19 mouse cellular contexts compared by ENCODE assay signal in genomic region chr12:103553497-103553896, GRCm38 (mm10). TPM values are rescaled to one million over a fixed set of nuclear protein-coding genes. Genes with fewer than 3 reads are reported as not detected.
DNase-seq lines count a peak whose midpoint lies in the region; ATAC-seq and TF ChIP-seq lines count a peak whose summit lies in the region.
"Had no signal": no experiment of that assay in that cellular context is flagged by ENCODE, and none has a peak within 500 bp of the region (broad histone marks: within the 10 kb centered on the region; RNA-seq: fewer than 3 reads in every experiment).

No protein-coding gene starts in this region.

- TF ChIP-seq POLR2A in ES-Bruce4 (IDR thresholded peaks at IDR 0.05; ENCODE audit: insufficient read depth, low read length): no peak

- no peak for ATAC-seq in intestine, postnatal 0 days
- no peak for ATAC-seq in intestine, embryonic 15.5 days
- no peak for ATAC-seq in liver, embryonic 14.5 days (ENCODE audit: insufficient read depth)

- no peak overlapping the region for H3K4me3 ChIP-seq in intestine, postnatal 0 days (ENCODE audit: low read depth, low read length)
- no peak overlapping the region for H3K4me3 ChIP-seq in intestine, embryonic 15.5 days (replicated peaks)
- H3K4me3 ChIP-seq in ES-Bruce4 (ENCODE audit: low read depth, low read length): no peak overlapping the region
- no peak overlapping the region for H3K4me3 ChIP-seq in liver, embryonic 14.5 days (ENCODE audit: insufficient read depth in 1 of 2, low read depth in 2 of 2, low read length in 2 of 2)
- H3K4me3 ChIP-seq: gastrocnemius, adult 2 months; heart, adult 2 months; heart, embryonic 15.5 days; liver, embryonic 13.5 days had no signal

- TF ChIP-seq EP300 in ES-Bruce4 (IDR thresholded peaks at IDR 0.05; ENCODE audit: insufficient read depth, low read depth, low read length): no peak
- TF ChIP-seq EP300 in liver, embryonic 14.5 days (IDR thresholded peaks at IDR 0.05; ENCODE audit: low read depth): no peak

- no peaks in the 10 kb centered on the region for H3K36me3 ChIP-seq in intestine, postnatal 0 days (ENCODE audit: control insufficient read depth, insufficient read depth)
- no peaks in the 10 kb centered on the region for H3K36me3 ChIP-seq in intestine, embryonic 15.5 days
- no peaks in the 10 kb centered on the region for H3K36me3 ChIP-seq in ES-Bruce4 (ENCODE audit: control insufficient read depth, insufficient read depth, low read length, poor library complexity, severe bottlenecking)
- no peaks in the 10 kb centered on the region for H3K36me3 ChIP-seq in liver, embryonic 14.5 days (replicated peaks; ENCODE audit: control insufficient read depth, insufficient read depth, low read depth)
- H3K36me3 ChIP-seq: heart, embryonic 15.5 days; liver, embryonic 13.5 days had no signal

- no peak overlapping the region for H3K27ac ChIP-seq in intestine, postnatal 0 days (ENCODE audit: low read depth, low read length)
- H3K27ac ChIP-seq in intestine, embryonic 15.5 days: no peak overlapping the region
- H3K27ac ChIP-seq in ES-Bruce4 (ENCODE audit: insufficient read depth, low read length): no peak overlapping the region
- no peak overlapping the region for H3K27ac ChIP-seq in liver, embryonic 14.5 days
- H3K27ac ChIP-seq: gastrocnemius, adult 2 months; heart, adult 2 months; heart, embryonic 15.5 days; liver, embryonic 13.5 days; stomach, postnatal 0 days had no signal

- no peaks in the 10 kb centered on the region for H3K27me3 ChIP-seq in intestine, postnatal 0 days (replicated peaks; ENCODE audit: control insufficient read depth, insufficient read depth, low read length)
- no peaks in the 10 kb centered on the region for H3K27me3 ChIP-seq in intestine, embryonic 15.5 days (replicated peaks)
- no peaks in the 10 kb centered on the region for H3K27me3 ChIP-seq in ES-Bruce4 (ENCODE audit: control insufficient read depth, insufficient read depth, low read length, poor library complexity, severe bottlenecking)
- no peaks in the 10 kb centered on the region for H3K27me3 ChIP-seq in liver, embryonic 14.5 days (ENCODE audit: control insufficient read depth, insufficient read depth, low read length)
- H3K27me3 ChIP-seq: heart, embryonic 15.5 days; liver, embryonic 13.5 days had no signal

- 64% methylated on average over 3 of the region's 3 CpGs for WGBS in intestine, postnatal 0 days
- 80% methylated on average over 3 of the region's 3 CpGs for WGBS in intestine, embryonic 15.5 days
- 41% methylated on average over 3 of the region's 3 CpGs for WGBS in liver, embryonic 14.5 days (ENCODE audit: insufficient replicate concordance)

- peak; percentile 32 for TF ChIP-seq CTCF in intestine, postnatal 0 days (IDR thresholded peaks at IDR 0.05; ENCODE audit: low read depth)
- TF ChIP-seq CTCF in ES-Bruce4 (IDR thresholded peaks at IDR 0.05; ENCODE audit: low read depth, low read length): peak; percentile 29
- peak; percentile 30; the same call in 1 of the 2 replicates for TF ChIP-seq CTCF in liver, embryonic 14.5 days (IDR thresholded peaks at IDR 0.05; ENCODE audit: low read depth)

- no peaks in the 10 kb centered on the region for H3K9me3 ChIP-seq in intestine, postnatal 0 days (ENCODE audit: control insufficient read depth)
- H3K9me3 ChIP-seq in intestine, embryonic 15.5 days: no peaks in the 10 kb centered on the region
- H3K9me3 ChIP-seq in ES-Bruce4 (replicated peaks; ENCODE audit: control insufficient read depth, insufficient read depth, low read length, poor library complexity, severe bottlenecking): no peaks in the 10 kb centered on the region
- no peaks in the 10 kb centered on the region for H3K9me3 ChIP-seq in liver, embryonic 14.5 days (ENCODE audit: control insufficient read depth, low read length)
- H3K9me3 ChIP-seq: heart, embryonic 15.5 days; liver, embryonic 13.5 days had no signal

- no peak overlapping the region for H3K4me2 ChIP-seq in intestine, postnatal 0 days (replicated peaks; ENCODE audit: low read depth)
- no peak overlapping the region for H3K4me2 ChIP-seq in intestine, embryonic 15.5 days (replicated peaks)
- no peak overlapping the region for H3K4me2 ChIP-seq in liver, embryonic 14.5 days (ENCODE audit: low read depth)
- H3K4me2 ChIP-seq: heart, embryonic 15.5 days; liver, embryonic 13.5 days had no signal

- no peak overlapping the region for H3K9ac ChIP-seq in intestine, postnatal 0 days (ENCODE audit: low read depth, low read length)
- H3K9ac ChIP-seq in intestine, embryonic 15.5 days: no peak overlapping the region
- no peak overlapping the region for H3K9ac ChIP-seq in ES-Bruce4 (ENCODE audit: low read depth, poor library complexity, severe bottlenecking)
- no peak overlapping the region for H3K9ac ChIP-seq in liver, embryonic 14.5 days (replicated peaks)
- H3K9ac ChIP-seq: heart, embryonic 15.5 days; liver, embryonic 13.5 days had no signal

- DNase-seq in 416B (ENCODE audit: low read depth) (peak; percentile 12), adipocyte (ENCODE audit: low spot score) (no peak)
- DNase-seq in liver, embryonic 14.5 days (ENCODE audit: low read depth in 3 of 3, low spot score in 3 of 3): no peak
- DNase-seq in ovary, postnatal 10 days (ENCODE audit: low spot score): no peak
- DNase-seq in spleen, postnatal 4 days (ENCODE audit: low spot score in 2 of 2): no peak
- DNase-seq: adrenal gland, postnatal 36 days; cerebellum, adult 8-10 months; gastrocnemius, adult 2 months; heart, adult 2 months; kidney, adult 18-20 months; liver, embryonic 13.5 days; lung, postnatal 10 days; right cerebral cortex, postnatal 14 days; thymus, postnatal 14 days had no signal

- H3K4me1 ChIP-seq in intestine, postnatal 0 days (replicated peaks; ENCODE audit: control insufficient read depth, insufficient read depth, low read length): 0 out of 2 replicates have a peak, but pooled peaks cover 2% of the 10 kb centered on the region
- 0 out of 2 replicates have a peak, but pooled peaks cover 3% of the 10 kb centered on the region for H3K4me1 ChIP-seq in intestine, embryonic 15.5 days (replicated peaks)
- no peaks in the 10 kb centered on the region for H3K4me1 ChIP-seq in ES-Bruce4 (ENCODE audit: control insufficient read depth, insufficient read depth, low read length)
- peaks cover 0 to 8% of the 10 kb centered on the region in 2 experiments; a peak in 2 of 4 replicates for H3K4me1 ChIP-seq in liver, embryonic 14.5 days (replicated peaks; ENCODE audit: control insufficient read depth in 2 of 2, insufficient read depth in 2 of 2, low read length in 1 of 2)
- H3K4me1 ChIP-seq: heart, embryonic 15.5 days had no signal

RNA-seq across cellular contexts. Expression of gene Ppp4r4, which starts 21.4 kb away (rescaled TPM):
- polyA plus RNA-seq in intestine, postnatal 0 days (2015; fragmentation: Nextera tagmentation; extraction: Ambion mirVana): 0.56 and 0.65 TPM in 2 replicates
- polyA plus RNA-seq in intestine, embryonic 15.5 days (2015; fragmentation: Nextera tagmentation; extraction: Ambion mirVana): 1.2 and 1.3 TPM in 2 replicates
- 20.8 and 25.7 TPM in 2 replicates for polyA plus RNA-seq in ES-Bruce4 (2011; ENCODE audit: insufficient read depth, insufficient read length, low read depth, missing spikeins)
- polyA plus RNA-seq in liver, embryonic 14.5 days (2012; rRNA removed): 0.82 and 0.94 TPM in 2 replicates
- polyA plus RNA-seq in liver, embryonic 14.5 days (2014; fragmentation: Nextera tagmentation; extraction: Ambion mirVana): 0.79 and 1.3 TPM in 2 replicates
